Mouse (Mus musculus): ENCODE measurements at regions not wholly inside any gene's neighbourhood (a gene's known extent, or its start where the extent isn't known, plus 50 kb on each side); places are given as distances from the start of the nearest gene placed in this dataset.

GRCm38 (mm10) chr14:71229955-71230354, 630.3 kb upstream of the Fam160b2 start:
- no peak for TF ChIP-seq POLR2A (IDR thresholded peaks at IDR 0.05; ENCODE audit: borderline replicate concordance, extremely low read depth, insufficient read depth, insufficient read length, poor library complexity, severe bottlenecking)
- no peak for TF ChIP-seq CTCF (IDR thresholded peaks at IDR 0.05; ENCODE audit: borderline replicate concordance, extremely low read depth, insufficient read depth, insufficient read length)

Data from brain, embryonic 14.5 days (tissue).